Mouse (Mus musculus) intestine, embryonic 15.5 days (tissue): Measurements from ENCODE around the gene Olfr527. TPM values are rescaled to one million over a fixed set of nuclear protein-coding genes. Genes with fewer than 3 reads are reported as not detected.

Experiments
- ATAC-seq: fragments of 200-750 bp; cut with Nextera tagmentation; 2 replicates; pipeline ENCODE4 v1.8.0; 2017; ENCODE audit warnings: moderate TSS enrichment, moderate library complexity
- H3K27ac ChIP-seq: fragments of 300-500 bp; sonication (generic); 2 replicates; pipeline ENCODE4 v1.5.1; 2015; ENCODE audit warnings: mild to moderate bottlenecking, inconsistent platforms
- H3K27me3 ChIP-seq: fragments of 300-500 bp; sonication (generic); replicated peaks from 2 replicates; pipeline ENCODE4 v1.6.1; 2015; ENCODE audit warnings: inconsistent platforms
- H3K36me3 ChIP-seq: fragments of 300-500 bp; sonication (generic); 2 replicates; pipeline ENCODE4 v1.6.1; 2015; ENCODE audit warnings: inconsistent platforms
- H3K4me1 ChIP-seq: fragments of 300-500 bp; sonication (generic); replicated peaks from 2 replicates; pipeline ENCODE4 v1.6.1; 2015; ENCODE audit warnings: inconsistent platforms
- H3K4me2 ChIP-seq: fragments of 300-500 bp; sonication (generic); replicated peaks from 2 replicates; pipeline ENCODE4 v1.6.1; 2015; ENCODE audit warnings: mild to moderate bottlenecking, inconsistent platforms
- H3K4me3 ChIP-seq: fragments of 300-500 bp; sonication (generic); replicated peaks from 2 replicates; pipeline ENCODE4 v1.5.1; 2015; ENCODE audit warnings: inconsistent platforms
- H3K9ac ChIP-seq: fragments of 300-500 bp; sonication (generic); 2 replicates; pipeline ENCODE4 v1.6.1; 2015; ENCODE audit warnings: inconsistent platforms
- H3K9me3 ChIP-seq: fragments of 300-500 bp; sonication (generic); 2 replicates; pipeline ENCODE4 v1.6.1; 2016; ENCODE audit warnings: inconsistent platforms
- WGBS: fragments of 180-500 bp; shearing (Covaris S2); methylation state at CpG from one replicate; pipeline ENCODE4 v1.1.7; 2015; 5-methylcytosine and 5-hydroxymethylcytosine counted together
- polyA plus RNA-seq: library from polyadenylated mRNA; unstranded; fragments of >200 nt; fragmentation: Nextera tagmentation; extraction: Ambion mirVana; gene quantifications from 2 replicates; pipeline ENCODE4 v1.2.1, GENCODE M21; 2015

Gene Olfr527
- polyA plus RNA-seq: not detected in 2 replicates

DNA sequence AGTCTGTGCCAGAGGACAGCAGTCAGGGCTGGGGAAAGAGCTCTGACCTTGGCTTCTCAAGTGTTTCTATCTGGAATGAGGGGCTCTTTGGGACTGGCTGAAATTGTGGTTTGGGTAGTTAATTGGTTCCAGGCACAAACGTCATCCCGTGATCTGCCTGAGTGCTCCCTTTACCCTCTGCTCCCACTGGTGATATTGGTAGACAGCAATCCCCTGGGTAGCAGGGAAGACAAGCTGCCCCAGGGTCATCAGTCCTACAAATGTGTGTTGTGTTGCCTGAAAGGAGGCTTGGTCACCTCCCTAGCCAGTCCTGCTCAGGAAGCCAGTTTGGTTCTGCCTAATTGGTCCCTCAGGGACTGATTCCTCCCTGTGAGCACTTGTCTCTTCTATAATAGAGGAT, at the start of gene Olfr527:
TSS of gene Olfr527 (plus strand) at position 301 of the 400 bp plus-strand sequence.
- Histone ChIP-seq H3K27me3 (no peaks in the 10 kb centered on the region), H3K9ac (no peak within 1 kb of the TSS), H3K4me3 (no peak within 1 kb of the TSS), H3K4me1 (no peaks in the 10 kb centered on the region), H3K27ac (no peak within 1 kb of the TSS), H3K9me3 (no peaks in the 10 kb centered on the region), H3K36me3 (no peaks in the 10 kb centered on the region), H3K4me2 (no peak within 1 kb of the TSS)
- ATAC-seq: no peak
- 79% methylated on average over 2 of the region's 2 CpGs for whole genome bisulfite sequencing

DNA sequence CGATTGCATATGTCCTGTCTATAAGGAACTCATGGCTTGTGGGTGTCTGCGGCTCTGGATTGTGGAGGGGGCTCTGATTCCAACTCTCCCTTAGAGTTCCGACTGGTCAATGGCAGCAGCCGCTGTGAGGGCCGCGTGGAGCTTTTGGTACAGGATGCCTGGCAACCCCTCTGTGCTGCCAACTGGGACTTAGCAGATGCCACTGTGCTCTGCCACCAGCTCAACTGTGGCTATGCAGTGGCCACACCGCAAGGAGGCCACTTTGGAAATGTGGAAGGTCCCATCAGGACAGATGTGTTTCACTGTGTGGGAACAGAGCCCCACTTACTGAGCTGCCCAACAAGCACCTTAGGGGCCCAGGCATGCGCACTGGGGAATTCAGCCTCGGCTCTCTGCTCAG, 38.1 kb upstream of the Olfr527 start:
- Histone ChIP-seq H3K4me2 (no peak overlapping the region), H3K9ac (no peak overlapping the region), H3K27me3 (no peaks in the 10 kb centered on the region), H3K36me3 (no peaks in the 10 kb centered on the region), H3K4me3 (no peak overlapping the region), H3K9me3 (no peaks in the 10 kb centered on the region), H3K27ac (no peak overlapping the region), H3K4me1 (no peaks in the 10 kb centered on the region)
- ATAC-seq: no peak
- WGBS: 85% methylated on average over 9 of the region's 9 CpGs

DNA sequence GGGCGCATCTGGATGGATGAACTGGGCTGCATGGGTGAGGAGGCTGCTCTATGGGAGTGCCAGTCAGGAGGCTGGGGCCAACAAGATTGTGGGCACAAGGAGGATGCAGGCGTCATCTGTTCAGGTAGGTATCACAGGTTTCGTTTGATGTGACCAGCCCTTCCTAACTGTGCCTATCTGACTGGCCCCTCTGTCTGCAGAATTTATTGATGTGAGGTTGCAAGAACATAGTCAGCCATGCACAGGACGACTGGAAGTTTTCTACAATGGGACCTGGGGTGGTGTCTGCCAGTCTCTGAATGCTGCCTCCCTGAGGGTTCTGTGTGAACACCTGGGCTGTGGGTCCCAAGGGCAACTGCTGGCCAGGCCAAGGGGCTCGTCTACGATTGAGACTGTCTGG, 36.9 kb upstream of the Olfr527 start:
- no peak overlapping the region for H3K4me2 ChIP-seq
- ATAC-seq: no peak
- H3K36me3 ChIP-seq: no peaks in the 10 kb centered on the region
- H3K9me3 ChIP-seq: no peaks in the 10 kb centered on the region
- no peak overlapping the region for H3K9ac ChIP-seq
- H3K27me3 ChIP-seq: no peaks in the 10 kb centered on the region
- no peak overlapping the region for H3K4me3 ChIP-seq
- H3K4me1 ChIP-seq: no peaks in the 10 kb centered on the region
- no peak overlapping the region for H3K27ac ChIP-seq
- 73% methylated on average over 6 of the region's 6 CpGs for WGBS

DNA sequence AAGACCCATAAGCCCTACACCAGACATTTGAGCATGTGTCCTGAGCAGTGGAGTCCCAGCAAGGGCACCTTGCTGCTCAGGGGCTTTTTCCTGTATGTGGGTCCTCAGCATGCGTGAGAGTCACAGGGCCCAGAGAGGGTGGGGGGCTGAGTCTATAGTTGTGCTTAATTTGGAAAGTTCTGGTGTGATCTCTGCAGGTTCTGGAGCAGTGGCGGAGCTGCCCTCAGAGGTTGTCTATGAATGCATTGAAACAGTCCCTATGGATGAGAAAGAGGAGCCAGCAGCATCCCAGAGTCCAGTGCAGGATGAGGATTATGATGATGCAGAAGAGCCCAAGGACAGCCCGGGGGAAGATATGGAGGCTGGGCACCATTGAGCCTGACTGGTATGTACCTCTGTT, 34.4 kb upstream of the Olfr527 start:
- H3K36me3 ChIP-seq: no peaks in the 10 kb centered on the region
- H3K4me2 ChIP-seq: no peak overlapping the region
- no peak overlapping the region for H3K27ac ChIP-seq
- H3K9ac ChIP-seq: no peak overlapping the region
- H3K4me3 ChIP-seq: no peak overlapping the region
- ATAC-seq: no peak
- no peaks in the 10 kb centered on the region for H3K9me3 ChIP-seq
- H3K4me1 ChIP-seq: no peaks in the 10 kb centered on the region
- 81% methylated on average over 3 of the region's 3 CpGs for WGBS
- no peaks in the 10 kb centered on the region for H3K27me3 ChIP-seq

DNA sequence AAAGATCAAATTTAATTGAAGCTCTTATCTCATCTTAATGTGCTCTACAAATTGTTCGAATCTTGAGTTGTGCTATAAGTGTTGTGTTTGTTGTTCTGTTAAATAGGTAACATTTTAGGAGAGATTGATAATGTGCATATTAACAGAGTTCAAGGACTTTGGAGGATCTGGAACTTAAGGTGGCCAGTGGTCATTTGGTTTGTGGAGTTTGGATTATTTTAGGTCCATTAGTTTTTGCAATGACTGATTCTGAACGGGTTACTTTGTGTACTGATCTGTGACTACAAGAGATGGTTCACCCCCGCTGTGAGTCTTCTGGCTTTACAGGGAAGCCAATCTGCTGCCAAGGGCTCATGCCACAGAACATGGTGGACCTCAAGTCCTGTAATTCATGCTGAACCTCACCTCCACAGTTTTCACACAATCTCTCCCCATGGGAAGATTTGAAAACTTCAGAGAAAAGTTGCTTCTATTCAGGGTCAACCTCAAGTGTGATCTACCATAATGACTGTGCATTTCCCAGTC, 13.9 kb upstream of the Olfr527 start:
- H3K4me2 ChIP-seq: no peak overlapping the region
- ATAC-seq: no peak
- H3K9ac ChIP-seq: no peak overlapping the region
- H3K27me3 ChIP-seq: no peaks in the 10 kb centered on the region
- no peaks in the 10 kb centered on the region for H3K9me3 ChIP-seq
- no peak overlapping the region for H3K27ac ChIP-seq
- no peaks in the 10 kb centered on the region for H3K4me1 ChIP-seq
- WGBS: 85% methylated on average over 3 of the region's 3 CpGs
- no peaks in the 10 kb centered on the region for H3K36me3 ChIP-seq
- H3K4me3 ChIP-seq: no peak overlapping the region

DNA sequence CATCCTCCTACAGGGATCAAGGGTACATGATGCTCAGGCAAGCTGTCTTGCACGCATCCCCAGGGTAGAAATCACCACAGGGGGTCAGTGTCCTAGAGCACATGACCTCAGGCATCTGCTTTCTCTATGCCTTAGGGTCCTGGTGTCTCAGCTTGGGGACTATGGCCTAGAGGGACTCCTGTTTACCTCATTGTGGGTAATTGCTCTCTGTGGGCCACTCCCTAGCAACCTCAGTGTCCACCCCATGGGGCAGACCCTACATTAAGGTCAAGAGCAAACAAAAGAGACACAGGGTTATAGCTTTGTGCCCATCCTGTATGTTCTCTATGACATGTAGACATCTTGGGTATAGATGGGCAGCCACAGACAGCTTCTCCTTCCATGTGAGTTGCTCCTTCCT, 13.3 kb upstream of the Olfr527 start, which contains the start of gene Olfr525:
TSS of gene Olfr525 (plus strand) at position 301 of the 400 bp plus-strand sequence.
- Histone ChIP-seq H3K27ac (no peak within 1 kb of the TSS), H3K4me2 (no peak within 1 kb of the TSS), H3K9me3 (no peaks in the 10 kb centered on the region), H3K4me1 (no peaks in the 10 kb centered on the region), H3K4me3 (no peak within 1 kb of the TSS), H3K9ac (no peak within 1 kb of the TSS), H3K36me3 (no peaks in the 10 kb centered on the region), H3K27me3 (no peaks in the 10 kb centered on the region)
- ATAC-seq: no peak
- 43% methylated on average over 1 of the region's 1 CpGs for WGBS

DNA sequence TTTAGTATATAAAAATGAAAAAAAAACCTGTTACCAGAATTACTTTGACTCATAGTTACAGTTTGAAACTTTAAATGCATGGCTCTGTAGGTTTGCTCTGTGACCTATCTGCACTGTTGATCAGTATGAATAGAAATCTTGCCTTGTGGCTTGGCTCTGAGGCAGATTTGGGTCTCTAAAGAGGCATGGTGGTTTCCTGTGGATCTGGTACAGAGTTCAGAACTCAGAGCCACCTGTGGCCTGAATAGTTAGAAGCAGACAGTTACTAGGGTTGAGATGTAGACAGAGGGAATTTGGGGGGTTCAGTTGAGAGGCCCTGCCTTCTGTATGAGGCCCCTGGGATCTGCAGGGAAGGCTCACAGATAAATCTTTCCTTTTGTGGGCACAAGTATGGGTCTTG, 12.7 kb upstream of the Olfr527 start:
- Histone ChIP-seq H3K9me3 (no peaks in the 10 kb centered on the region), H3K4me1 (no peaks in the 10 kb centered on the region), H3K27ac (no peak overlapping the region), H3K4me3 (no peak overlapping the region), H3K9ac (no peak overlapping the region), H3K4me2 (no peak overlapping the region), H3K36me3 (no peaks in the 10 kb centered on the region), H3K27me3 (no peaks in the 10 kb centered on the region)
- no peak for ATAC-seq

DNA sequence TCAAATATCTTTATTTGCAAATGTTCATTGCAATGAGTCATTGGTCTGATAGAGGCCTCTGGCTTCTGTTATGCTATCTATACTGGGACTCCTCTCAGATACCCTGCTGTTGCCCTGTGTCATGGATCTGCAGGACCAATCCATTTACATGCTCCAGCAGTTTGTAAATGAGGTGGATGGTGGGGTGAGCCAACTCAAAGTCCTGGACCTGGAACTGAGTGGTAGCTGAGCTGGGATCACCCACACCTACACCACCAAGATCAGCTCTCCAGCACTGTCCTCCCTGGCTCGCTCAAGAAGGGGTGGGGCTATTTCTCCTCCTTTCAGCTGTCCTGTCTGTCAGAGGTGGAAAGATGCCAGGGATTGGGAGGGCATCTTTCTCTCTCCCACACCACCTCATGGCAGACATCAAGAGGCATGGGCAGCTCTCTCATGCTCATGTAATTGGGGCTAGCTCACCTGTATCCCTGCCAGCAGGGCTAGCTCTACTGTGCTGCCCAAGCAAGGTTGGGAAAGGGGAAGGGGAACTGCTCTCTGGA, 4.0 kb upstream of the Olfr527 start:
- no peaks in the 10 kb centered on the region for H3K9me3 ChIP-seq
- H3K9ac ChIP-seq: no peak overlapping the region
- no peaks in the 10 kb centered on the region for H3K4me1 ChIP-seq
- no peak overlapping the region for H3K4me2 ChIP-seq
- no peak overlapping the region for H3K27ac ChIP-seq
- no peaks in the 10 kb centered on the region for H3K36me3 ChIP-seq
- ATAC-seq: no peak
- H3K27me3 ChIP-seq: no peaks in the 10 kb centered on the region
- 38% methylated on average over 1 of the region's 1 CpGs for WGBS
- H3K4me3 ChIP-seq: no peak overlapping the region

DNA sequence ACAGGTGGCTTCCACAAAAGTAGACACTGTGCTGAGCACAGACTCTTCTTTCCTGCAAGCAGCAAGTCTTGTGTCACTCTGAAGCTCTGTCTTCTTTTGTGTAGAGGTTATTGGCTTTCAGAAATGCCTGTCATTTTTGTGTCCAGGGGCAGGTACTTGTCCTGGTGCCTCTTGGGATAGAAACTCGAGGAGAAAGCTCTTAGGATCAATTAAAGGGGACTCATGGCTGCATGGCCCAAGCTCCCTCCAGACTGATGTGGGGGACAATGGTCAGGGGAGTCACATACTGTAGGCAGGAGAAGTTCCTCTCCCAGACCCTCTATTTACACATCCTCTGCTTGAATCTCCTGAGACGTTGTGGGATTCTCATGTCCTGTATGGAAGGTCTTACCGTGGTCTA, 27.8 kb downstream of the Olfr527 start, which contains the start of gene Olfr60:
TSS of gene Olfr60 (minus strand) at position 101 of the 400 bp plus-strand sequence.
- no peaks in the 10 kb centered on the region for H3K9me3 ChIP-seq
- no peaks in the 10 kb centered on the region for H3K36me3 ChIP-seq
- no peaks in the 10 kb centered on the region for H3K27me3 ChIP-seq
- H3K9ac ChIP-seq: no peak within 1 kb of the TSS
- no peaks in the 10 kb centered on the region for H3K4me1 ChIP-seq
- no peak for ATAC-seq
- no peak within 1 kb of the TSS for H3K4me2 ChIP-seq
- no peak within 1 kb of the TSS for H3K27ac ChIP-seq
- H3K4me3 ChIP-seq: no peak within 1 kb of the TSS
- WGBS: 63% methylated on average over 3 of the region's 3 CpGs

DNA sequence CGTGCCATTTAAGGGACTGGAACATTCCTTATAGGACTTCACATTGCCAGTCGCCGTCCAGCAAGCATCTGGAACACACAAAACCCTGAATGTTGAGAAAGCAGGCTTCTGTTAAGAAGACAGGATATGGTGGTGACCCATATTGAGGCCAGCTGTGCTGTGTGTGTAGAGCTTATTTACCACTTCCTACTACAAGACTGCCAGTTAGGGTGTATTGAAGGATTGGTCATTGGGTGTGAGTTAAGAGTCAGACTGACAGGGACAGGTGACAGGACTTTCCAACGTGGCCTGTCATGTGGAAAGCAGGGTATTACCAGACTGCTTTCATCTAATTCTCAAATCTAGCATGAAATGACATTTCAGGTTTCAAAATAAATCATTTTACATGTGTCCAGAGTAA, 40.5 kb downstream of the Olfr527 start:
- Histone ChIP-seq H3K4me3 (no peak overlapping the region), H3K36me3 (no peaks in the 10 kb centered on the region), H3K27ac (no peak overlapping the region), H3K4me1 (no peaks in the 10 kb centered on the region), H3K9ac (no peak overlapping the region), H3K9me3 (no peaks in the 10 kb centered on the region), H3K4me2 (no peak overlapping the region), H3K27me3 (no peaks in the 10 kb centered on the region)
- no peak for ATAC-seq
- 79% methylated on average over 4 of the region's 4 CpGs for WGBS

DNA sequence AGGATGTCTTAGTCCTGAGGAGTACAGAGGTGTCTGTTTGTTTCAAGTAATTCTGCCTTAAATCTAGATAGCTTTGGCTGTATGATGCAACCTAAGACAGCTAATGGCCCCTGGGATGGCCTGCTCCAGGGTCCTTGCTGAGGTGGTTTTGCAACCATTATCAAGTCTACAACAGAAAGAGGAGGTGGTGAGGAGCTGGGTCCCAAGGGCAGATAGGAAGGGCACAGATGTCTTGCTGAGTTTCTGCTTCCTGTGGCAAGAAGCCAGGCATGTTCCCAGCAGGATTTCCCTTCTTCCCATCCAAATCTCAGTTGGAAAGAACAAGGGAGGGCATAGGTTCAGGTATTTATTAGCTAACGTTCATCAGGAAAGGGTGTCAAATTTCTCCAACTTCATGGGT, 42.4 kb downstream of the Olfr527 start, which contains the start of gene Olfr530:
TSS of gene Olfr530 (minus strand) at position 101 of the 400 bp plus-strand sequence.
- no peak within 1 kb of the TSS for H3K27ac ChIP-seq
- no peaks in the 10 kb centered on the region for H3K4me1 ChIP-seq
- H3K4me3 ChIP-seq: no peak within 1 kb of the TSS
- no peak within 1 kb of the TSS for H3K9ac ChIP-seq
- no peak within 1 kb of the TSS for H3K4me2 ChIP-seq
- no peaks in the 10 kb centered on the region for H3K27me3 ChIP-seq
- 19% methylated on average over 1 of the region's 1 CpGs for WGBS
- ATAC-seq: no peak
- no peaks in the 10 kb centered on the region for H3K36me3 ChIP-seq
- H3K9me3 ChIP-seq: no peaks in the 10 kb centered on the region

DNA sequence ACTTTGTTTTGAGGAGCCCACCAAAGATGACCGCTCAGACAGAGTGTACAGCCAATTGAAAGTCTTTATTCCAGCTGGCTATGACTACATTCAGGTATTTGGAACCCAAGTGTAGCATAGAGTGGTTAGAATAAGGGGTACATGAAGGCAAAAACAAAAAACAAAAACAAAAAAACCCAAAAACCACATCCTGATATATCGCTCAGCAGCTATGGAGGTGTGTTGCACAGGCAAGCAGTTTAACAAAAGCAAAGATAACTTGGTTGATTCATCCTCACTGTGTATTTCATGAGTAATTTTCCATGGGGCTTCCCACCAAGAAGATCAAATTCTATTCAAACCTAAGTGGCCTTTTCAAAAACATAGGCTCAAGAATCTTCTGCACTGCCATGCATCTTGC, 43.1 kb downstream of the Olfr527 start:
- H3K4me3 ChIP-seq: no peak overlapping the region
- no peak overlapping the region for H3K27ac ChIP-seq
- H3K9me3 ChIP-seq: no peaks in the 10 kb centered on the region
- H3K9ac ChIP-seq: no peak overlapping the region
- no peak overlapping the region for H3K4me2 ChIP-seq
- ATAC-seq: no peak
- no peaks in the 10 kb centered on the region for H3K27me3 ChIP-seq
- no peaks in the 10 kb centered on the region for H3K4me1 ChIP-seq
- WGBS: 93% methylated on average over 2 of the region's 2 CpGs
- H3K36me3 ChIP-seq: no peaks in the 10 kb centered on the region
